Mouse (Mus musculus) liver, embryonic 14.5 days (tissue): ENCODE measurements around the gene Pafah1b2.

Experiments used
- CTCF ChIP-seq: IDR thresholded peaks from 2 replicates; pipeline ENCODE4 v1.5.1; 2016; ENCODE audit warnings: antibody characterized with exemption, low read depth, control low read depth
- EP300 ChIP-seq: IDR thresholded peaks from 2 replicates; pipeline ENCODE4 v1.6.1; 2016; ENCODE audit warnings: antibody characterized with exemption, low read depth

DNA sequence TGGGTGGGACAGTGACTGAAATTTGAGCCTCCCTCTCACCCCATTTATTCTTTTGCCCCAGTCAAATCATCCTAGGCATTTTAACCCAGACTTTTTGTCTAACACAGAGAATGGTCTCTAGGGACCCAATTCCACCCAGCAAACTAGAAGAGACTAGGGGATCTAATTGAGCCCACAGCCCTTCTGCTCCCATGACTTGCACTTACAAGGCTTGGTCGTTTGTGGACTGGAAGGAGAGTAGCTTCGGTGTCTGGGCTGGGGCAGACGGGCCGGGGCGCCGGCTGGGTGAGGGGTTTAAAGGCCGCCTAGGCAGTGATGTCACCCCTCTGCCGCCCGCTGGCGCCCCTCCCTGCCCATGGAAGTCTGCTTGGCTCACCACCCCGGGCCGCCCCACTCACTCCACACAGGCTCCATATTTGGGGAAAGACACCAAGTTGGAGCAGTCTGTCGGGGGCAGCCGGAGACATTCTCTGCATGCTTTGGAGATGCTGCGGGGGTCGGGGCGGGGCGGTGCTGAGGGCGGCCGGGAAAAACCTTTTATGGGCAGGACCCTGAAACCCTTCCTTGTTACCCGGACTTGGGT lies 76.8 kb downstream of the Pafah1b2 start, which contains the start of gene Tagln:
- TF ChIP-seq EP300 (no peak), CTCF (no peak)
